Mouse (Mus musculus) inflammation-experienced regulatory T-cells (primary cell): Measurements from ENCODE around the gene Slc25a28. TPM values are rescaled to one million over a fixed set of nuclear protein-coding genes. Genes with fewer than 3 reads are reported as not detected.

Experiments
- polyA plus RNA-seq, 2 experiments: library from polyadenylated mRNA; unstranded; fragments of 100-300 nt; shearing (Covaris generic); gene quantifications; one replicate each; pipeline ENCODE4 v1.2.1; 2017

The Slc25a28 gene
- polyA plus RNA-seq: 10 to 100 TPM; 36.3 to 37.5 TPM

DNA sequence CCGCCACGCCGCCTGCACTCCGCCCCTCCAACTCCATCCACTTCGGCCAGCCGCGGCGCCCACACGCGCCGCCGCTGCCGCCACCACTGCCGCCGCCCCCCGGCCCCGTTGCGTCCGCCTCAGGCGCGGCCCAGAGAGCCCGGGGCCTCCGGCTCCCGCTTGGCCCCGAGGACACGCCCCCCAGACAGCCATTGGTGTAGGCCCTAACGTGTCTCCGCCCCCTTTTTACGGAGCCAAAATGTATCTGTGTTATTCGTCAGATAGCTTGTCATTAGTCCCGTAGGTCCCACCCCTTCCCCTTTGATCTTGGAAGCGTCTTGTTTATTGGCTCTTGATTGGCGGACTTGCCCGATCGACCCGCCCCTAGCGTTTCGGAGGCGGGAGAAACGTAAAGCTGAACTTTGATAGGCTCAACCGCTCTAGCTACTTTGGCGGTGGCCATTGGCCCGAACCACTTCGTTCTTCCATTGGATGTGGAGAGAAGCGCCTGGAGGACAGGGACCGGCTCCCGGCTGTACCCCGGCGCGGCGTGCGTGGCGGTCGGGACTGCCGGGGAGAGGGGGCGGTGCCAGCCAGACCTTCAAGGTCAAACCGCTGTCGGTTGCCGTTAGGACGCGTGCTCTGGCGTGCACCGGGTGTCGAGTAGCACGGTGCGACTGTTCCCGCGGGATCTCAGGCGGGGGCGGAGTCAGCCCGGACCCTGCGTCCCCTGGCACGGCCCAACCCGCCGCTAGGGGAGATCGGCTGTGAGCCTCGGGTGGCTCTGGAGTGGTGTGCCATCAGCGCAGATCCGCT, at the start of gene Slc25a28:
TSS of gene Slc25a28 (minus strand) at position 152 of the 795 bp plus-strand sequence.

DNA sequence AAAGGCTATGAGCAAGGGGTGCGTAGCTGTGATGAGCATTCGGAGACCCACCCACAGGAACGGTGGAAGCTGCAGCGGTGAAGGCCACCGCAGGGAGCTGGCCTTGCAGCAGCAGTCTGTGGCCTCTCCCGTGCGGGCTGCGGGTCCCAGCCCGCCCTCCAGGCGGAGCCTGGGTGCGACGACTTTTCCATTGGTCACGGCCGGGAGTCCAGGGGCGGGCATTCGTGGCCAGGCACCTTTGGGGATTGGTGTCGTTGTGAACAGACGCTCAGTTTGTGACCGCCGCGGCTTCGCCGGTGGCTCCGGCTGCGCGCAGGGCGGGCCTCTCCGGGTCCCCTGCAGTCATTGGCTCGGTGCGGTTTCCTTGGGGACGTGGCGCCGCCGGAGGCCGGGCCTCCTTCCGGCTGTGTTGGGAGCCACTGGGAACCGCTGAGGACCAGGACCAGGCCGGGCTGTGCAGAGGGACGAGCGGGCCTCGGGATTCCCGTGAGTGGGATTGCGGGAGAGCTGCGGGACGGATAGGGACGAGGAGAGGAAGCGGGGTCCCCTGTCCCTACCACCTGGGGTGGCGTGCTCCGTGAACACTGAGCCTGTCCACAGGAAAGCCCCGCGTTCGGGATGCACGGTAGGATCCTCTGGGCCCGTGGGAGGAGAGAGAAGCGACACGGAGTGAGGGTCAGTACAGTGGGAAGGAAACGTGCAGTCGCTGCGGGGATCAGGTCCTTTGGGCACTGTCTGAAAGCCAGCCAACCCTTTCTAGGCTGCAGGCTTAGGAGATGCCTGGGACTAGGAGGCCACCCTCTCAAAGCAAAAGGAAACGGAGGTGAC, 15.0 kb upstream of the Slc25a28 start, which contains the start of gene Entpd7:
TSS of gene Entpd7 (plus strand) at position 254 of the 828 bp plus-strand sequence.

Other genes with a start within 250 kb of the Slc25a28 start
- gene Cnnm1, start 234.4 kb downstream of the Slc25a28 start, polyA plus RNA-seq: 1 to 10 TPM in 1 of 2 experiments, under 1 TPM in 1; 0.37 to 1.9 TPM
- 10 to 100 TPM; 37.9 to 45.6 TPM for gene Got1, start 150.3 kb downstream of the Slc25a28 start, polyA plus RNA-seq
- gene Nkx2-3, start 62.6 kb downstream of the Slc25a28 start, polyA plus RNA-seq: not detected
- gene Entpd7, start 14.8 kb upstream of the Slc25a28 start, polyA plus RNA-seq: 1 to 10 TPM; 5.4 to 5.8 TPM
- gene Cutc, start 78.1 kb upstream of the Slc25a28 start, polyA plus RNA-seq: 10 to 100 TPM; 14.5 to 21.5 TPM
- 10 to 100 TPM; 26.7 to 41.3 TPM for gene Cox15, start 78.1 kb upstream of the Slc25a28 start, polyA plus RNA-seq
- gene Abcc2, start 107.3 kb upstream of the Slc25a28 start, polyA plus RNA-seq: 1 to 10 TPM in 1 of 2 experiments, under 1 TPM in 1; 0.08 to 1.1 TPM